Mouse (Mus musculus) limb, embryonic 14.5 days (tissue): Measurements from ENCODE around the gene Bcar3. TPM values are rescaled to one million over a fixed set of nuclear protein-coding genes. Genes with fewer than 3 reads are reported as not detected.

Experiments
- ATAC-seq: fragments of 200-750 bp; cut with Nextera tagmentation; 2 replicates; pipeline ENCODE4 v1.8.0; 2017; ENCODE audit warnings: low read depth, moderate number of reproducible peaks, moderate TSS enrichment; ENCODE audit not compliant: low FRiP score
- DNase-seq: peaks from one replicate; pipeline ENCODE4 v3.0.0-alpha.2; 2015; ENCODE audit warnings: low spot score
- H3K27ac ChIP-seq: fragments of 300-500 bp; sonication (generic); replicated peaks from 2 replicates; pipeline ENCODE4 v1.5.1; 2014; ENCODE audit warnings: low read depth, mild to moderate bottlenecking, low read length, moderate library complexity, mixed read lengths
- H3K27me3 ChIP-seq: fragments of 300-500 bp; sonication (generic); 2 replicates; pipeline ENCODE4 v1.6.1; 2014; ENCODE audit warnings: low read length, mixed read lengths; ENCODE audit not compliant: control insufficient read depth, insufficient read depth
- H3K36me3 ChIP-seq: fragments of 300-500 bp; sonication (generic); 2 replicates; pipeline ENCODE4 v1.6.1; 2014; ENCODE audit warnings: mild to moderate bottlenecking, low read length, moderate library complexity, mixed read lengths; ENCODE audit not compliant: control insufficient read depth, insufficient read depth
- H3K4me1 ChIP-seq: fragments of 300-500 bp; sonication (generic); 2 replicates; pipeline ENCODE4 v1.6.1; 2014; ENCODE audit warnings: antibody characterized with exemption, low read length, mixed read lengths; ENCODE audit not compliant: control insufficient read depth, insufficient read depth
- H3K4me2 ChIP-seq: fragments of 300-500 bp; sonication (generic); replicated peaks from 2 replicates; pipeline ENCODE4 v1.6.1; 2014; ENCODE audit warnings: low read depth, mild to moderate bottlenecking, low read length, moderate library complexity; ENCODE audit not compliant: severe bottlenecking
- H3K4me3 ChIP-seq: fragments of 300-500 bp; sonication (generic); replicated peaks from 2 replicates; pipeline ENCODE4 v1.5.1; 2014; ENCODE audit warnings: low read length
- H3K9ac ChIP-seq: fragments of 300-500 bp; sonication (generic); 2 replicates; pipeline ENCODE4 v1.6.1; 2014; ENCODE audit warnings: mild to moderate bottlenecking, low read depth, low read length, moderate library complexity; ENCODE audit not compliant: severe bottlenecking
- H3K9me3 ChIP-seq: fragments of 300-500 bp; sonication (generic); 2 replicates; pipeline ENCODE4 v1.6.1; 2016; ENCODE audit warnings: low read length; ENCODE audit not compliant: control insufficient read depth
- POLR2A ChIP-seq: fragments of 200-500 bp; IDR thresholded peaks from 2 replicates; pipeline ENCODE4 v1.8.0; 2012; ENCODE audit warnings: inconsistent platforms, mild to moderate bottlenecking, moderate library complexity, borderline replicate concordance; ENCODE audit not compliant: insufficient read depth, insufficient read length; ENCODE audit errors: extremely low read depth
- WGBS: fragments of 180-500 bp; shearing (Covaris S2); extraction: QIAGEN DNeasy Blood & Tissue Kit; methylation state at CpG from one replicate; pipeline ENCODE4 v1.1.7; 2014; 5-methylcytosine and 5-hydroxymethylcytosine counted together
- polyA plus RNA-seq, 2 experiments: library from polyadenylated mRNA; depleted of rRNA in 1 of 2; stranded (reverse) in 1 of 2; unstranded in 1 of 2; fragments of >200 nt; fragmentation: Nextera tagmentation in 1 of 2; extraction: Ambion mirVana in 1 of 2; gene quantifications; 2 replicates each; pipeline versions ENCODE4 v1.2.1 to v1.2.3; 2012 to 2014

Gene Bcar3
- polyA plus RNA-seq, 2 experiments = 7.8 to 7.9 TPM

- H3K27me3 ChIP-seq = no peaks in the 10 kb centered on the region
- peaks cover 18% of the 10 kb centered on the region for H3K4me1 ChIP-seq
- H3K36me3 ChIP-seq = no peaks in the 10 kb centered on the region
- H3K9ac ChIP-seq = no peak overlapping the region
- TF ChIP-seq POLR2A = no peak
- H3K27ac ChIP-seq = no peak overlapping the region
- no peak overlapping the region for H3K4me2 ChIP-seq
- DNase-seq = no peak
- no peak for ATAC-seq
- 89% methylated on average over 4 of the region's 4 CpGs for WGBS
- no peak overlapping the region for H3K4me3 ChIP-seq
- no peaks in the 10 kb centered on the region for H3K9me3 ChIP-seq
Measured at GRCm38 (mm10) chr3:122336030-122336429, 42.1 kb downstream of the Bcar3 start.

GRCm38 (mm10) chr3:122337992-122338391 is 44.1 kb downstream of the Bcar3 start:
- H3K4me2 ChIP-seq = no peak overlapping the region
- DNase-seq (no peak), ATAC-seq (no peak)
- no peak for TF ChIP-seq POLR2A
- peaks cover 18% of the 10 kb centered on the region for H3K4me1 ChIP-seq
- H3K9me3 ChIP-seq = no peaks in the 10 kb centered on the region
- no peak overlapping the region for H3K27ac ChIP-seq
- no peak overlapping the region for H3K9ac ChIP-seq
- 38% methylated on average over 5 of the region's 5 CpGs for WGBS
- no peaks in the 10 kb centered on the region for H3K36me3 ChIP-seq
- H3K4me3 ChIP-seq = no peak overlapping the region
- no peaks in the 10 kb centered on the region for H3K27me3 ChIP-seq

GRCm38 (mm10) chr3:122338897-122339296 is 45.0 kb downstream of the Bcar3 start:
- ATAC-seq (no peak), DNase-seq (no peak)
- Histone ChIP-seq H3K27me3 (no peaks in the 10 kb centered on the region), H3K4me3 (no peak overlapping the region), H3K4me1 (peaks cover 11% of the 10 kb centered on the region), H3K9ac (no peak overlapping the region), H3K4me2 (no peak overlapping the region), H3K36me3 (no peaks in the 10 kb centered on the region), H3K27ac (no peak overlapping the region), H3K9me3 (no peaks in the 10 kb centered on the region)
- 78% methylated on average over 7 of the region's 7 CpGs for WGBS
- TF ChIP-seq POLR2A = no peak

- peaks cover 3% of the 10 kb centered on the region; the same call in 1 of the 2 replicates for H3K4me1 ChIP-seq
- WGBS = 82% methylated on average over 13 of the region's 13 CpGs
- H3K9ac ChIP-seq = no peak overlapping the region
- H3K9me3 ChIP-seq = no peaks in the 10 kb centered on the region
- DNase-seq (no peak), ATAC-seq (no peak)
- H3K36me3 ChIP-seq = no peaks in the 10 kb centered on the region
- no peak overlapping the region for H3K4me3 ChIP-seq
- no peak overlapping the region for H3K4me2 ChIP-seq
- no peak overlapping the region for H3K27ac ChIP-seq
- H3K27me3 ChIP-seq = no peaks in the 10 kb centered on the region
- TF ChIP-seq POLR2A = no peak
Measured at GRCm38 (mm10) chr3:122340135-122341068, 46.5 kb downstream of the Bcar3 start.

GRCm38 (mm10) chr3:122343437-122343853 is 49.5 kb downstream of the Bcar3 start:
- ATAC-seq = no peak
- Histone ChIP-seq H3K36me3 (no peaks in the 10 kb centered on the region), H3K9ac (no peak overlapping the region), H3K4me1 (peaks cover 3% of the 10 kb centered on the region; the same call in 1 of the 2 replicates), H3K9me3 (no peaks in the 10 kb centered on the region), H3K4me2 (no peak overlapping the region), H3K27me3 (no peaks in the 10 kb centered on the region), H3K4me3 (no peak overlapping the region), H3K27ac (no peak overlapping the region)
- no peak for TF ChIP-seq POLR2A
- WGBS = 61% methylated on average over 9 of the region's 9 CpGs
- DNase-seq = no peak
